9 mouse cellular contexts compared by ENCODE assay signal in genomic region chr2:154300496-154300895, GRCm38 (mm10). TPM values are rescaled to one million over a fixed set of nuclear protein-coding genes. Genes with fewer than 3 reads are reported as not detected.
DNase-seq lines count a peak whose midpoint lies in the region; ATAC-seq and TF ChIP-seq lines count a peak whose summit lies in the region.
"Had no signal": no experiment of that assay in that cellular context is flagged by ENCODE, and none has a peak within 500 bp of the region (broad histone marks: within the 10 kb centered on the region; RNA-seq: fewer than 3 reads in every experiment).

No protein-coding gene starts in this region.

- ATAC-seq in embryonic facial prominence, embryonic 11.5 days (replicated peaks; ENCODE audit: insufficient number of reproducible peaks, low FRiP score, low TSS enrichment, low read depth): no peak; the same call in 1 of the 2 replicates
- peak; percentile 49; the same call in 1 of the 2 replicates for ATAC-seq in heart, postnatal 0 days (ENCODE audit: insufficient read depth, low read depth)
- ATAC-seq in lung, embryonic 15.5 days (ENCODE audit: borderline replicate concordance, extremely low read depth, low FRiP score, low TSS enrichment): peak; percentile 59

- no peak overlapping the region for H3K9ac ChIP-seq in MEL (ENCODE audit: control insufficient read depth, low read depth, low read length, poor library complexity, severe bottlenecking)
- no peak overlapping the region for H3K9ac ChIP-seq in embryonic facial prominence, embryonic 11.5 days (replicated peaks; ENCODE audit: low read length)
- no peak overlapping the region for H3K9ac ChIP-seq in heart, postnatal 0 days (replicated peaks; ENCODE audit: low read depth, low read length)
- no peak overlapping the region for H3K9ac ChIP-seq in lung, embryonic 15.5 days

- no peak overlapping the region for H3K4me2 ChIP-seq in embryonic facial prominence, embryonic 11.5 days (ENCODE audit: low read depth, low read length)
- no peak overlapping the region for H3K4me2 ChIP-seq in heart, postnatal 0 days (ENCODE audit: low read depth, low read length)
- H3K4me2 ChIP-seq in lung, embryonic 15.5 days: no peak overlapping the region

- 5% methylated on average over 1 of the region's 1 CpGs for WGBS in embryonic facial prominence, embryonic 11.5 days
- 39% methylated on average over 1 of the region's 1 CpGs for WGBS in heart, postnatal 0 days
- 0% methylated on average over 1 of the region's 1 CpGs for WGBS in lung, embryonic 15.5 days

- TF ChIP-seq RAD21 in MEL (IDR thresholded peaks at IDR 0.05; ENCODE audit: low read depth, low read length): peak; percentile 44

- no peaks in the 10 kb centered on the region for H3K27me3 ChIP-seq in MEL (ENCODE audit: control insufficient read depth in 1 of 2, insufficient read depth in 2 of 2, low read length in 2 of 2)
- H3K27me3 ChIP-seq in embryonic facial prominence, embryonic 11.5 days (ENCODE audit: control insufficient read depth, insufficient read depth, low read length): no peaks in the 10 kb centered on the region; the same call in 1 of the 2 replicates
- no peaks in the 10 kb centered on the region for H3K27me3 ChIP-seq in heart, postnatal 0 days (ENCODE audit: control insufficient read depth, insufficient read depth, low read length)
- no peaks in the 10 kb centered on the region for H3K27me3 ChIP-seq in lung, embryonic 15.5 days

- TF ChIP-seq CTCF in MEL (IDR thresholded peaks at IDR 0.05 in 2 of 3, conservative IDR thresholded peaks at IDR 0.05 in 1 of 3; ENCODE audit: control insufficient read depth in 1 of 3, insufficient read depth in 1 of 3, low read depth in 2 of 3, low read length in 3 of 3, poor library complexity in 1 of 3, severe bottlenecking in 1 of 3): peak; percentile 83 to 98 (median 98)
- peak; percentile 75 for TF ChIP-seq CTCF in heart, postnatal 0 days (IDR thresholded peaks at IDR 0.05; ENCODE audit: low read depth)
- TF ChIP-seq CTCF in layer of hippocampus, adult 2 months (conservative IDR thresholded peaks at IDR 0.05): peak; percentile 85

- DNase-seq in MEL (ENCODE audit: low read depth, low spot score): peak; percentile 71
- DNase-seq in adrenal gland, postnatal 14 days: peak; percentile 91
- peak; percentile 82 for DNase-seq in embryonic facial prominence, embryonic 11.5 days (ENCODE audit: low spot score)
- peak; percentile 9 for DNase-seq in heart, postnatal 0 days (ENCODE audit: low spot score)
- peak; percentile 25 to 71 for DNase-seq in layer of hippocampus, adult 2 months (ENCODE audit: low spot score in 2 of 2)
- peak; percentile 43 to 68 for DNase-seq in right cerebral cortex, postnatal 10 days (ENCODE audit: low spot score in 2 of 2)
- peak; percentile 41 for DNase-seq in yolk sac, embryonic 10.5 days (ENCODE audit: low spot score)

- H3K4me1 ChIP-seq in MEL (ENCODE audit: control insufficient read depth in 1 of 2, insufficient read depth in 2 of 2, low read length in 2 of 2): no peaks in the 10 kb centered on the region
- no peaks in the 10 kb centered on the region for H3K4me1 ChIP-seq in embryonic facial prominence, embryonic 11.5 days (ENCODE audit: control insufficient read depth, insufficient read depth, low read length)
- H3K4me1 ChIP-seq in heart, postnatal 0 days (ENCODE audit: control insufficient read depth, insufficient read depth): no peaks in the 10 kb centered on the region
- H3K4me1 ChIP-seq in lung, embryonic 15.5 days: no peaks in the 10 kb centered on the region

- no peak overlapping the region for H3K27ac ChIP-seq in MEL (ENCODE audit: control insufficient read depth, low read depth, low read length)
- H3K27ac ChIP-seq in embryonic facial prominence, embryonic 11.5 days (replicated peaks; ENCODE audit: low read depth, low read length): no peak overlapping the region
- H3K27ac ChIP-seq in heart, postnatal 0 days (ENCODE audit: low read depth): no peak overlapping the region
- no peak overlapping the region for H3K27ac ChIP-seq in layer of hippocampus, adult 2 months
- H3K27ac ChIP-seq in lung, embryonic 15.5 days: no peak overlapping the region

- no peaks in the 10 kb centered on the region for H3K36me3 ChIP-seq in MEL (ENCODE audit: control insufficient read depth in 1 of 2, insufficient read depth in 2 of 2, low read length in 2 of 2)
- no peaks in the 10 kb centered on the region for H3K36me3 ChIP-seq in embryonic facial prominence, embryonic 11.5 days (replicated peaks; ENCODE audit: control insufficient read depth, insufficient read depth, low read depth, low read length)
- H3K36me3 ChIP-seq in heart, postnatal 0 days (replicated peaks; ENCODE audit: control insufficient read depth, insufficient read depth, low read length): no peaks in the 10 kb centered on the region
- no peaks in the 10 kb centered on the region for H3K36me3 ChIP-seq in lung, embryonic 15.5 days

- no peaks in the 10 kb centered on the region for H3K9me3 ChIP-seq in MEL (replicated peaks; ENCODE audit: insufficient read depth, low read length)
- no peaks in the 10 kb centered on the region for H3K9me3 ChIP-seq in embryonic facial prominence, embryonic 11.5 days (replicated peaks; ENCODE audit: control insufficient read depth, low read length)
- H3K9me3 ChIP-seq in heart, postnatal 0 days (replicated peaks; ENCODE audit: control insufficient read depth, low read length): no peaks in the 10 kb centered on the region
- no peaks in the 10 kb centered on the region for H3K9me3 ChIP-seq in lung, embryonic 15.5 days

- H3K4me3 ChIP-seq in MEL (ENCODE audit: control insufficient read depth in 1 of 2, insufficient read depth in 1 of 2, low read depth in 2 of 2, low read length in 2 of 2): no peak overlapping the region
- H3K4me3 ChIP-seq in embryonic facial prominence, embryonic 11.5 days (ENCODE audit: low read depth, low read length): no peak overlapping the region
- H3K4me3 ChIP-seq in heart, postnatal 0 days (ENCODE audit: low read depth, low read length): no peak overlapping the region
- H3K4me3 ChIP-seq in layer of hippocampus, adult 2 months: no peak overlapping the region
- no peak overlapping the region for H3K4me3 ChIP-seq in lung, embryonic 15.5 days
- H3K4me3 ChIP-seq: myocyte had no signal

- no peaks in the 10 kb centered on the region for H3K79me2 ChIP-seq in MEL (ENCODE audit: control insufficient read depth, insufficient read depth, low read length, poor library complexity)

- TF ChIP-seq EP300 in MEL (IDR thresholded peaks at IDR 0.05; ENCODE audit: low read depth in 1 of 2, low read length in 2 of 2): no peak
- TF ChIP-seq EP300 in heart, postnatal 0 days (IDR thresholded peaks at IDR 0.05; ENCODE audit: low read depth): no peak

- TF ChIP-seq POLR2A in MEL (IDR thresholded peaks at IDR 0.05; ENCODE audit: control insufficient read depth in 1 of 2, insufficient read depth in 1 of 2, low read depth in 1 of 2, low read length in 2 of 2, poor library complexity in 1 of 2): no peak

TF ChIP-seq in MEL, 35 proteins besides CTCF, POLR2A, EP300 and RAD21:
- no peak for TF ChIP-seq TAL1 (IDR thresholded peaks at IDR 0.05; ENCODE audit: low read length)
- no peak for TF ChIP-seq MXI1 (IDR thresholded peaks at IDR 0.05; ENCODE audit: low read depth, low read length)
- TF ChIP-seq ELF1 (IDR thresholded peaks at IDR 0.05; ENCODE audit: low read depth, low read length): no peak
- 0 out of 2 replicates have a peak, but pooled peaks have one; percentile 18 for TF ChIP-seq BHLHE40 (IDR thresholded peaks at IDR 0.05; ENCODE audit: borderline replicate concordance, low read depth, low read length)
- TF ChIP-seq MYB (IDR thresholded peaks at IDR 0.05; ENCODE audit: low read depth, low read length): no peak
- TF ChIP-seq ZC3H11A (IDR thresholded peaks at IDR 0.05; ENCODE audit: low read depth, low read length): peak; percentile 27; the same call in 1 of the 2 replicates
- TF ChIP-seq ZMIZ1 (IDR thresholded peaks at IDR 0.05; ENCODE audit: low read depth, low read length): no peak
- no peak for TF ChIP-seq POLR2AphosphoS5 (IDR thresholded peaks at IDR 0.05; ENCODE audit: borderline replicate concordance, low read depth, low read length)
- peak; percentile 71 for TF ChIP-seq SMC3 (IDR thresholded peaks at IDR 0.05; ENCODE audit: low read depth, low read length)
- TF ChIP-seq POLR2AphosphoS2 (IDR thresholded peaks at IDR 0.05; ENCODE audit: low read length): no peak
- no peak for TF ChIP-seq GABPA (IDR thresholded peaks at IDR 0.05; ENCODE audit: low read depth, low read length)

RNA-seq across cellular contexts. Expression of gene Bpifb9b, which starts 6.5 kb away (rescaled TPM):
- not detected in 2 replicates for total RNA-seq in MEL (2012; rRNA removed)
- not detected for polyA plus RNA-seq in MEL (2012; ENCODE audit: insufficient read depth in 1 of 2, insufficient read length in 2 of 2, low read depth in 1 of 2, low replicate concordance in 2 of 2, missing spikeins in 1 of 2)
- not detected in 2 replicates for total RNA-seq in adrenal gland, postnatal 14 days (2021)
- polyA plus RNA-seq in embryonic facial prominence, embryonic 11.5 days (2014; fragmentation: Nextera tagmentation; extraction: Ambion mirVana): not detected in 2 replicates
- total RNA-seq in heart, postnatal 0 days (2014; rRNA removed; ENCODE audit: low replicate concordance): not detected in 2 replicates
- not detected in 2 replicates for polyA plus RNA-seq in heart, postnatal 0 days (2015; fragmentation: Nextera tagmentation; extraction: Ambion mirVana)
- total RNA-seq in layer of hippocampus, adult 2 months (2021): not detected
- not detected in 2 replicates for polyA plus RNA-seq in lung, embryonic 15.5 days (2015; fragmentation: Nextera tagmentation; extraction: Ambion mirVana)
- polyA plus RNA-seq: myocyte had no signal

RNA-seq across cellular contexts. Expression of gene Bpifb9a, which starts 42.8 kb away (rescaled TPM):
- not detected in 2 replicates for total RNA-seq in MEL (2012; rRNA removed)
- not detected for polyA plus RNA-seq in MEL (2012; ENCODE audit: insufficient read depth in 1 of 2, insufficient read length in 2 of 2, low read depth in 1 of 2, low replicate concordance in 2 of 2, missing spikeins in 1 of 2)
- total RNA-seq in adrenal gland, postnatal 14 days (2021): not detected in 2 replicates
- not detected in 2 replicates for polyA plus RNA-seq in embryonic facial prominence, embryonic 11.5 days (2014; fragmentation: Nextera tagmentation; extraction: Ambion mirVana)
- total RNA-seq in heart, postnatal 0 days (2014; rRNA removed; ENCODE audit: low replicate concordance): not detected in 2 replicates
- not detected in 2 replicates for polyA plus RNA-seq in heart, postnatal 0 days (2015; fragmentation: Nextera tagmentation; extraction: Ambion mirVana)
- not detected for total RNA-seq in layer of hippocampus, adult 2 months (2021)
- not detected in 2 replicates for polyA plus RNA-seq in lung, embryonic 15.5 days (2015; fragmentation: Nextera tagmentation; extraction: Ambion mirVana)
- polyA plus RNA-seq: myocyte had no signal

Comparison
In these comparisons a context has a peak if more than half of its experiments do, and no peak if none do; other contexts are left out.
1. DNase-seq: peak in every context shown above with its lines; median percentile 91 in adrenal gland, postnatal 14 days; 82 in embryonic facial prominence, embryonic 11.5 days; 71 in MEL; 56 in right cerebral cortex, postnatal 10 days; 48 in layer of hippocampus, adult 2 months; 41 in yolk sac, embryonic 10.5 days; 9 in heart, postnatal 0 days.